Comparison of ENCODE assay signal across 8 mouse cellular contexts in genomic region chr2:36135887-36136286, GRCm38 (mm10). TPM values are rescaled to one million over a fixed set of nuclear protein-coding genes. Genes with fewer than 3 reads are reported as not detected.
DNase-seq lines count a peak whose midpoint lies in the region; ATAC-seq and TF ChIP-seq lines count a peak whose summit lies in the region.

No protein-coding gene starts in this region.

- ATAC-seq in embryonic facial prominence, embryonic 11.5 days (replicated peaks; ENCODE audit: insufficient number of reproducible peaks, low FRiP score, low TSS enrichment, low read depth): no peak
- no peak for ATAC-seq in intestine, embryonic 15.5 days
- peak; percentile 16; the same call in 1 of the 2 replicates for ATAC-seq in neural tube, embryonic 13.5 days (ENCODE audit: low read depth)
- ATAC-seq in megakaryocyte-erythroid progenitor cell, adult 5-6 weeks (replicated peaks; ENCODE audit: low FRiP score, low TSS enrichment, poor library complexity, severe bottlenecking): no peak

- no peaks in the 10 kb centered on the region for H3K9me3 ChIP-seq in embryonic facial prominence, embryonic 11.5 days (replicated peaks; ENCODE audit: control insufficient read depth, low read length)
- no peaks in the 10 kb centered on the region for H3K9me3 ChIP-seq in intestine, embryonic 15.5 days
- no peaks in the 10 kb centered on the region for H3K9me3 ChIP-seq in neural tube, embryonic 13.5 days

- H3K36me3 ChIP-seq in liver, adult 2 months (ENCODE audit: control insufficient read depth, insufficient read depth, low read length): peaks cover 27% of the 10 kb centered on the region
- peaks cover 9% of the 10 kb centered on the region for H3K36me3 ChIP-seq in embryonic facial prominence, embryonic 11.5 days (replicated peaks; ENCODE audit: control insufficient read depth, insufficient read depth, low read depth, low read length)
- peaks cover 12% of the 10 kb centered on the region; the same call in 1 of the 2 replicates for H3K36me3 ChIP-seq in intestine, embryonic 15.5 days
- H3K36me3 ChIP-seq in neural tube, embryonic 13.5 days: peaks cover 38% of the 10 kb centered on the region

- TF ChIP-seq CTCF in liver, adult 2 months (IDR thresholded peaks at IDR 0.05; ENCODE audit: low read depth, low read length): no peak

- peak overlapping the region; percentile 97 for H3K4me3 ChIP-seq in liver, adult 2 months (ENCODE audit: insufficient read depth, low read depth, low read length)
- H3K4me3 ChIP-seq in embryonic facial prominence, embryonic 11.5 days (ENCODE audit: low read depth, low read length): peak overlapping the region; percentile 73
- peak overlapping the region; percentile 71 for H3K4me3 ChIP-seq in intestine, embryonic 15.5 days (replicated peaks)
- H3K4me3 ChIP-seq in neural tube, embryonic 13.5 days: peak overlapping the region; percentile 78

- 0% methylated on average over 4 of the region's 4 CpGs for WGBS in liver, adult 2 months
- 2% methylated on average over 4 of the region's 4 CpGs for WGBS in embryonic facial prominence, embryonic 11.5 days
- under 1% methylated on average over 4 of the region's 4 CpGs for WGBS in intestine, embryonic 15.5 days
- under 1% methylated on average over 4 of the region's 4 CpGs for WGBS in neural tube, embryonic 13.5 days

- H3K27me3 ChIP-seq in liver, adult 2 months (ENCODE audit: control insufficient read depth, insufficient read depth, low read length): no peaks in the 10 kb centered on the region
- no peaks in the 10 kb centered on the region for H3K27me3 ChIP-seq in embryonic facial prominence, embryonic 11.5 days (ENCODE audit: control insufficient read depth, insufficient read depth, low read length)
- H3K27me3 ChIP-seq in intestine, embryonic 15.5 days (replicated peaks): no peaks in the 10 kb centered on the region
- no peaks in the 10 kb centered on the region for H3K27me3 ChIP-seq in neural tube, embryonic 13.5 days

- TF ChIP-seq POLR2A in liver, adult 2 months (IDR thresholded peaks at IDR 0.05; ENCODE audit: extremely low read depth, insufficient read depth, low read length): no peak

- peak overlapping the region; percentile 90 for H3K9ac ChIP-seq in liver, adult 2 months (ENCODE audit: low read depth, low read length)
- peak overlapping the region; percentile 90 for H3K9ac ChIP-seq in embryonic facial prominence, embryonic 11.5 days (replicated peaks; ENCODE audit: low read length)
- H3K9ac ChIP-seq in intestine, embryonic 15.5 days: peak overlapping the region; percentile 73
- H3K9ac ChIP-seq in neural tube, embryonic 13.5 days: peak overlapping the region; percentile 84

- H3K27ac ChIP-seq in liver, adult 2 months (replicated peaks; ENCODE audit: insufficient read depth, low read depth, low read length): peak overlapping the region; percentile 97
- H3K27ac ChIP-seq in embryonic facial prominence, embryonic 11.5 days (replicated peaks; ENCODE audit: low read depth, low read length): peak overlapping the region; percentile 78
- peak overlapping the region; percentile 84 for H3K27ac ChIP-seq in intestine, embryonic 15.5 days
- H3K27ac ChIP-seq in neural tube, embryonic 13.5 days (replicated peaks): peak overlapping the region; percentile 88

- DNase-seq in liver, adult 2 months (ENCODE audit: extremely low read depth, low read depth, low spot score): no peak
- DNase-seq in liver: no peak
- DNase-seq in embryonic facial prominence, embryonic 11.5 days (ENCODE audit: low spot score): no peak
- no peak for DNase-seq in kidney, adult 11 months
- no peak for DNase-seq in cerebellum, postnatal 14 days

- peak overlapping the region; percentile 67 for H3K4me2 ChIP-seq in embryonic facial prominence, embryonic 11.5 days (ENCODE audit: low read depth, low read length)
- peak overlapping the region; percentile 67 for H3K4me2 ChIP-seq in intestine, embryonic 15.5 days (replicated peaks)
- H3K4me2 ChIP-seq in neural tube, embryonic 13.5 days: peak overlapping the region; percentile 83

- peaks cover 10% of the 10 kb centered on the region; the same call in 1 of the 2 replicates for H3K79me2 ChIP-seq in liver, adult 2 months (ENCODE audit: control insufficient read depth, insufficient read depth, low read length)

- peaks cover 9% of the 10 kb centered on the region; the same call in 1 of the 2 replicates for H3K4me1 ChIP-seq in liver, adult 2 months (ENCODE audit: control insufficient read depth, insufficient read depth, low read length)
- H3K4me1 ChIP-seq in embryonic facial prominence, embryonic 11.5 days (ENCODE audit: control insufficient read depth, insufficient read depth, low read length): no peaks in the 10 kb centered on the region
- H3K4me1 ChIP-seq in intestine, embryonic 15.5 days (replicated peaks): 0 out of 2 replicates have a peak, but pooled peaks cover 10% of the 10 kb centered on the region
- peaks cover 25% of the 10 kb centered on the region for H3K4me1 ChIP-seq in neural tube, embryonic 13.5 days (replicated peaks)

RNA-seq across cellular contexts. Expression of gene Mrrf, which starts 0.3 kb away (rescaled TPM):
- 20.0 and 28.7 TPM in 2 replicates for total RNA-seq in liver, adult 2 months (2014; rRNA removed)
- polyA plus RNA-seq in liver, adult 2 months (2012; rRNA removed): 28.0 and 31.4 TPM in 2 replicates
- polyA plus RNA-seq in embryonic facial prominence, embryonic 11.5 days (2014; fragmentation: Nextera tagmentation; extraction: Ambion mirVana): 33.8 and 39.3 TPM in 2 replicates
- 35.1 and 35.9 TPM in 2 replicates for polyA plus RNA-seq in intestine, embryonic 15.5 days (2015; fragmentation: Nextera tagmentation; extraction: Ambion mirVana)
- 30.7 and 33.7 TPM in 2 replicates for polyA plus RNA-seq in neural tube, embryonic 13.5 days (2015; fragmentation: Nextera tagmentation; extraction: Ambion mirVana)
- 22.5 and 23.4 TPM in 2 replicates for total RNA-seq in megakaryocyte-erythroid progenitor cell, adult 5-6 weeks (2014; fragmentation: Nextera tagmentation)
- 31.1 and 85.3 TPM in 2 replicates for total RNA-seq in megakaryocyte-erythroid progenitor cell, adult 5-6 weeks (2017)

RNA-seq across cellular contexts. Expression of gene Rbm18, which starts 0.7 kb away (rescaled TPM):
- total RNA-seq in liver, adult 2 months (2014; rRNA removed): 13.3 and 14.2 TPM in 2 replicates
- 4.8 and 5.6 TPM in 2 replicates for polyA plus RNA-seq in liver, adult 2 months (2012; rRNA removed)
- polyA plus RNA-seq in embryonic facial prominence, embryonic 11.5 days (2014; fragmentation: Nextera tagmentation; extraction: Ambion mirVana): 109 and 114 TPM in 2 replicates
- 49.0 and 54.4 TPM in 2 replicates for polyA plus RNA-seq in intestine, embryonic 15.5 days (2015; fragmentation: Nextera tagmentation; extraction: Ambion mirVana)
- 140 and 142 TPM in 2 replicates for polyA plus RNA-seq in neural tube, embryonic 13.5 days (2015; fragmentation: Nextera tagmentation; extraction: Ambion mirVana)
- 16.6 and 17.7 TPM in 2 replicates for total RNA-seq in megakaryocyte-erythroid progenitor cell, adult 5-6 weeks (2014; fragmentation: Nextera tagmentation)
- 19.1 and 25.0 TPM in 2 replicates for total RNA-seq in megakaryocyte-erythroid progenitor cell, adult 5-6 weeks (2017)

RNA-seq across cellular contexts. Expression of gene Lhx6, which starts 30.7 kb away (rescaled TPM):
- total RNA-seq in liver, adult 2 months (2014; rRNA removed): 0.37 and 0.67 TPM in 2 replicates
- 1.7 and 3.0 TPM in 2 replicates for polyA plus RNA-seq in liver, adult 2 months (2012; rRNA removed)
- 10.9 and 11.6 TPM in 2 replicates for polyA plus RNA-seq in embryonic facial prominence, embryonic 11.5 days (2014; fragmentation: Nextera tagmentation; extraction: Ambion mirVana)
- 1.6 and 2.0 TPM in 2 replicates for polyA plus RNA-seq in intestine, embryonic 15.5 days (2015; fragmentation: Nextera tagmentation; extraction: Ambion mirVana)
- 0.87 and 1.2 TPM in 2 replicates for polyA plus RNA-seq in neural tube, embryonic 13.5 days (2015; fragmentation: Nextera tagmentation; extraction: Ambion mirVana)
- total RNA-seq in megakaryocyte-erythroid progenitor cell, adult 5-6 weeks (2014; fragmentation: Nextera tagmentation): not detected in 2 replicates
- total RNA-seq in megakaryocyte-erythroid progenitor cell, adult 5-6 weeks (2017): not detected in 2 replicates
